Mouse (Mus musculus): ENCODE results near the gene Pigv. TPM values are rescaled to one million over a fixed set of nuclear protein-coding genes. Genes with fewer than 3 reads are reported as not detected.

The Pigv gene
- total and polyA plus RNA-seq, 3 experiments = 7.9 to 12.0 TPM; not detected in 1

GRCm38 (mm10) chr4:133712755-133713154 is 40.3 kb upstream of the Pigv start:
- peaks cover 3% of the 10 kb centered on the region for H3K79me2 ChIP-seq (ENCODE audit: control insufficient read depth, insufficient read depth, low read length, poor library complexity)
- TF ChIP-seq MYC (IDR thresholded peaks at IDR 0.05; ENCODE audit: low read depth, low read length) = no peak
- TF ChIP-seq ETS1 (IDR thresholded peaks at IDR 0.05; ENCODE audit: low read depth, low read length) = no peak
- TF ChIP-seq JUND (IDR thresholded peaks at IDR 0.05; ENCODE audit: low read depth, low read length) = no peak
- TF ChIP-seq RAD21 (IDR thresholded peaks at IDR 0.05; ENCODE audit: low read depth, low read length) = no peak
- no peak for TF ChIP-seq MAFK (IDR thresholded peaks at IDR 0.05; ENCODE audit: borderline replicate concordance, low read depth, low read length)
- TF ChIP-seq MAX (IDR thresholded peaks at IDR 0.05; ENCODE audit: low read length) = no peak
- TF ChIP-seq MXI1 (IDR thresholded peaks at IDR 0.05; ENCODE audit: low read depth, low read length) = no peak
- no peak for TF ChIP-seq MYB (IDR thresholded peaks at IDR 0.05; ENCODE audit: low read depth, low read length)
- no peak for TF ChIP-seq ELF1 (IDR thresholded peaks at IDR 0.05; ENCODE audit: low read depth, low read length)
- TF ChIP-seq CHD2 (IDR thresholded peaks at IDR 0.05; ENCODE audit: low read length) = no peak
- TF ChIP-seq SMC3 (IDR thresholded peaks at IDR 0.05; ENCODE audit: low read depth, low read length) = no peak
- TF ChIP-seq MAZ (IDR thresholded peaks at IDR 0.05; ENCODE audit: low read depth, low read length) = no peak
- TF ChIP-seq USF1 (IDR thresholded peaks at IDR 0.05; ENCODE audit: low read depth, low read length) = no peak
- no peak for TF ChIP-seq NRF1 (IDR thresholded peaks at IDR 0.05; ENCODE audit: insufficient read depth, low read depth, low read length, poor library complexity, severe bottlenecking)
- TF ChIP-seq CHD1 (IDR thresholded peaks at IDR 0.05; ENCODE audit: low read depth, low read length) = no peak
- no peak for TF ChIP-seq GABPA (IDR thresholded peaks at IDR 0.05; ENCODE audit: low read depth, low read length)
- TF ChIP-seq CTCF (IDR thresholded peaks at IDR 0.05 in 2 of 3, conservative IDR thresholded peaks at IDR 0.05 in 1 of 3; ENCODE audit: control insufficient read depth in 1 of 3, insufficient read depth in 1 of 3, low read depth in 2 of 3, low read length in 3 of 3, poor library complexity in 1 of 3, severe bottlenecking in 1 of 3) = no peak
- no peak for TF ChIP-seq POLR2A (IDR thresholded peaks at IDR 0.05; ENCODE audit: control insufficient read depth in 1 of 2, insufficient read depth in 1 of 2, low read depth in 1 of 2, low read length in 2 of 2, poor library complexity in 1 of 2)
- DNase-seq (ENCODE audit: low read depth, low spot score) = no peak
- H3K27me3 ChIP-seq (ENCODE audit: control insufficient read depth in 1 of 2, insufficient read depth in 2 of 2, low read length in 2 of 2) = no peaks in the 10 kb centered on the region
- H3K27ac ChIP-seq (ENCODE audit: control insufficient read depth, low read depth, low read length) = no peak overlapping the region
- H3K36me3 ChIP-seq (ENCODE audit: control insufficient read depth in 1 of 2, insufficient read depth in 2 of 2, low read length in 2 of 2) = peaks cover 9 to 41% of the 10 kb centered on the region in 2 experiments
- H3K9ac ChIP-seq (ENCODE audit: control insufficient read depth, low read depth, low read length, poor library complexity, severe bottlenecking) = no peak overlapping the region
- no peak overlapping the region for H3K4me3 ChIP-seq (ENCODE audit: control insufficient read depth in 1 of 2, insufficient read depth in 1 of 2, low read depth in 2 of 2, low read length in 2 of 2)
- peaks cover under 1 to 3% of the 10 kb centered on the region in 2 experiments; a peak in 2 of 4 replicates for H3K4me1 ChIP-seq (ENCODE audit: control insufficient read depth in 1 of 2, insufficient read depth in 2 of 2, low read length in 2 of 2)
- no peaks in the 10 kb centered on the region for H3K9me3 ChIP-seq (replicated peaks; ENCODE audit: insufficient read depth, low read length)

- Histone ChIP-seq H3K9ac (ENCODE audit: control insufficient read depth, low read depth, low read length, poor library complexity, severe bottlenecking) (no peak overlapping the region), H3K27ac (ENCODE audit: control insufficient read depth, low read depth, low read length) (no peak overlapping the region), H3K4me1 (ENCODE audit: control insufficient read depth in 1 of 2, insufficient read depth in 2 of 2, low read length in 2 of 2) (peaks cover 11 to 14% of the 10 kb centered on the region in 2 experiments), H3K27me3 (ENCODE audit: control insufficient read depth in 1 of 2, insufficient read depth in 2 of 2, low read length in 2 of 2) (no peaks in the 10 kb centered on the region), H3K36me3 (ENCODE audit: control insufficient read depth in 1 of 2, insufficient read depth in 2 of 2, low read length in 2 of 2) (peaks cover 22 to 43% of the 10 kb centered on the region in 2 experiments), H3K9me3 (replicated peaks; ENCODE audit: insufficient read depth, low read length) (no peaks in the 10 kb centered on the region), H3K4me3 (ENCODE audit: control insufficient read depth in 1 of 2, insufficient read depth in 1 of 2, low read depth in 2 of 2, low read length in 2 of 2) (no peak overlapping the region), H3K79me2 (ENCODE audit: control insufficient read depth, insufficient read depth, low read length, poor library complexity) (peaks cover 6% of the 10 kb centered on the region)
- no peak for DNase-seq (ENCODE audit: low read depth, low spot score)
- TF ChIP-seq CHD2 (IDR thresholded peaks at IDR 0.05; ENCODE audit: low read length) (no peak), TCF12 (IDR thresholded peaks at IDR 0.05; ENCODE audit: low read depth, low read length) (no peak), ZMIZ1 (IDR thresholded peaks at IDR 0.05; ENCODE audit: low read depth, low read length) (no peak), MXI1 (IDR thresholded peaks at IDR 0.05; ENCODE audit: low read depth, low read length) (no peak), ZKSCAN1 (IDR thresholded peaks at IDR 0.05; ENCODE audit: low read depth, low read length) (no peak), MYC (IDR thresholded peaks at IDR 0.05; ENCODE audit: low read depth, low read length) (no peak), GATA1 (IDR thresholded peaks at IDR 0.05; ENCODE audit: low read depth, low read length) (no peak), JUND (IDR thresholded peaks at IDR 0.05; ENCODE audit: low read depth, low read length) (no peak), ETS1 (IDR thresholded peaks at IDR 0.05; ENCODE audit: low read depth, low read length) (no peak), GABPA (IDR thresholded peaks at IDR 0.05; ENCODE audit: low read depth, low read length) (no peak), ELF1 (IDR thresholded peaks at IDR 0.05; ENCODE audit: low read depth, low read length) (no peak), RCOR1 (IDR thresholded peaks at IDR 0.05; ENCODE audit: low read depth, low read length) (no peak)
Measured at GRCm38 (mm10) chr4:133711307-133712076, 39.0 kb upstream of the Pigv start.
